Mouse (Mus musculus) hindbrain, embryonic 11.5 days (tissue): Measurements from ENCODE around the gene Mn1. TPM values are rescaled to one million over a fixed set of nuclear protein-coding genes. Genes with fewer than 3 reads are reported as not detected.

Experiments
- ATAC-seq: fragments of 200-750 bp; cut with Nextera tagmentation; 2 replicates; pipeline ENCODE4 v1.8.0; 2017; ENCODE audit warnings: mild to moderate bottlenecking, moderate TSS enrichment, moderate library complexity; ENCODE audit not compliant: low FRiP score
- DNase-seq: peaks from one replicate; pipeline ENCODE4 v3.0.0-alpha.2; 2015; ENCODE audit warnings: low spot score
- H3K27ac ChIP-seq: fragments of 300-500 bp; sonication (generic); 2 replicates; pipeline ENCODE4 v1.5.1; 2014; ENCODE audit warnings: mild to moderate bottlenecking, low read depth, low read length
- H3K27me3 ChIP-seq: fragments of 300-500 bp; sonication (generic); 2 replicates; pipeline ENCODE4 v1.6.1; 2014; ENCODE audit warnings: mild to moderate bottlenecking, low read length, moderate library complexity, mixed read lengths; ENCODE audit not compliant: control insufficient read depth, insufficient read depth
- H3K36me3 ChIP-seq: fragments of 300-500 bp; sonication (generic); 2 replicates; pipeline ENCODE4 v1.6.1; 2014; ENCODE audit warnings: mild to moderate bottlenecking, low read length, moderate library complexity, mixed read lengths; ENCODE audit not compliant: control insufficient read depth, insufficient read depth
- H3K4me1 ChIP-seq: fragments of 300-500 bp; sonication (generic); replicated peaks from 2 replicates; pipeline ENCODE4 v1.6.1; 2014; ENCODE audit warnings: low read length, mixed read lengths; ENCODE audit not compliant: control insufficient read depth, insufficient read depth
- H3K4me2 ChIP-seq: fragments of 300-500 bp; sonication (generic); replicated peaks from 2 replicates; pipeline ENCODE4 v1.6.1; 2014; ENCODE audit warnings: mild to moderate bottlenecking, low read depth, low read length
- H3K4me3 ChIP-seq: fragments of 300-500 bp; sonication (generic); 2 replicates; pipeline ENCODE4 v1.5.1; 2014; ENCODE audit warnings: low read depth, low read length
- H3K9ac ChIP-seq: fragments of 300-500 bp; sonication (generic); 2 replicates; pipeline ENCODE4 v1.6.1; 2014; ENCODE audit warnings: low read depth, low read length
- H3K9me3 ChIP-seq: fragments of 300-500 bp; sonication (generic); 2 replicates; pipeline ENCODE4 v1.6.1; 2016; ENCODE audit warnings: low read length; ENCODE audit not compliant: control insufficient read depth
- WGBS: fragments of 180-500 bp; shearing (Covaris S2); extraction: QIAGEN DNeasy Blood & Tissue Kit; methylation state at CpG from one replicate; pipeline ENCODE4 v1.1.7; 2014; 5-methylcytosine and 5-hydroxymethylcytosine counted together
- polyA plus RNA-seq: library from polyadenylated mRNA; unstranded; fragments of >200 nt; fragmentation: Nextera tagmentation; extraction: Ambion mirVana; gene quantifications from 2 replicates; pipeline ENCODE4 v1.2.1, GENCODE M21; 2014

The Mn1 gene
- polyA plus RNA-seq, 1 experiment from 2014 or later = 42.5 TPM

DNA sequence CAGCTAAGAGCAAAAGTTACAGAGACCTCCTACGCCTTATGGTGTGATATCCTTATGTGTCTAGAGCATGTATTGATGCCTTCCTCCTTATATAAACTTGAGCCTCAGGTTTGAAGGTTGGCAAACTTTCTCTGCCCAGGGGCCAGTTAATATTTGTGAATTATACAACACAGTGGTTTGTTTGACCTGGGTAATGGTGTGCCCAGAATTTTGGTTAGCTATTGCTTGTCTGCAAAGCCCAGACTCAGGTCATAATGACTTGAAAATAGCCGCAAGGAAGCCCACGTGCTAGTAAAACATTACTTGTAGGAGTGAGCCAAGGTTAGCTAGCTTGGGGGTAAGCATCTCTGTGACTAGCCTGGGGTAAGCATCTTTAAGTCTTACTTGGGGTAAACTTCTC lies 26.5 kb downstream of the Mn1 start:
- Histone ChIP-seq H3K36me3 (0 out of 2 replicates have a peak, but pooled peaks cover 4% of the 10 kb centered on the region), H3K27ac (no peak overlapping the region), H3K4me2 (no peak overlapping the region), H3K9me3 (no peaks in the 10 kb centered on the region), H3K4me3 (no peak overlapping the region), H3K9ac (no peak overlapping the region), H3K4me1 (peaks cover 16% of the 10 kb centered on the region), H3K27me3 (no peaks in the 10 kb centered on the region)
- WGBS = 93% methylated on average over 3 of the region's 3 CpGs
- DNase-seq = no peak
- ATAC-seq = no peak

DNA sequence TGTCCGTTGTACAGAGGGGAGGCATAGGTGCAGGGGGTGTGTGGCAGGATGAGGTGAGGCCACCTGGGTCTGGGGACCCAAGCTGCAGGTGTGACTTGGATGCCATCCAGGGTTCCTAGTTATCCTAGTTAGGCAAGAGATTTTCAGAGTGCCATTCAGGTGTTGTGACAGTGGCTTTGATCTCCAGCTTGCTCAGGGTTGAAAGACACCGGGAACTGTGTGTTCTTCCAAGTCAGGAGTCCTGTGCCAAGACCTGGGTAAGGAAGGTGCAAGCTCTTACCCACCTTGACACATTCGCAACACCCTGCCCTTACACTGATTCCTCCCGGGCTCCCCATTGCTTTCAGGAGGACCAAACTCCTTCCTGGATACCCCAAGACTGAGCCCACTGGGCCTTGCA lies 27.2 kb downstream of the Mn1 start:
- H3K9ac ChIP-seq = no peak overlapping the region
- H3K4me3 ChIP-seq = no peak overlapping the region
- ATAC-seq (no peak), DNase-seq (no peak)
- 0 out of 2 replicates have a peak, but pooled peaks cover 4% of the 10 kb centered on the region for H3K36me3 ChIP-seq
- no peak overlapping the region for H3K27ac ChIP-seq
- 92% methylated on average over 4 of the region's 4 CpGs for WGBS
- H3K27me3 ChIP-seq = no peaks in the 10 kb centered on the region
- no peaks in the 10 kb centered on the region for H3K9me3 ChIP-seq
- peaks cover 16% of the 10 kb centered on the region for H3K4me1 ChIP-seq
- no peak overlapping the region for H3K4me2 ChIP-seq

DNA sequence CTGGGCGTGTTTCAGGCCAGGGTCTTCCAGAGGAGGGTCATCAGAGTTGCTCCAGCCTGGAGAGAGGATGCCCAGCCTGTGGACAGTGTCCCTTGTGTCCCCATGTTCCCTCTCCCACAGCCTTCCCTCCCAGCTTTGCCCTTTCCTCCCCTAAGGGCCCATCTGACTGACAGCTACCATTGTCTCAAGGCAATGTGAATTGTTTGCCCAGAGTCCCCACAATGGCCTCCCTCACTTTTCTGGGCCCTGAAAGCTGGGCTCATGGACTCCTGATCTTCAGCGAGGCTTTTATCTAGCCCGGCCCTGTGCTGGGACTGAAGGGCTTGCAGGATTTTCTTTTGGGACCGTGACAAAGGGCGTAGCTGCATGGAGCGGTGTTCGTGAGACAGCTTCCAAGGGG lies 29.5 kb downstream of the Mn1 start:
- peaks cover 14% of the 10 kb centered on the region for H3K4me1 ChIP-seq
- no peak overlapping the region for H3K4me3 ChIP-seq
- H3K27me3 ChIP-seq = no peaks in the 10 kb centered on the region
- H3K36me3 ChIP-seq = 0 out of 2 replicates have a peak, but pooled peaks cover 7% of the 10 kb centered on the region
- H3K9me3 ChIP-seq = no peaks in the 10 kb centered on the region
- peak; percentile 66 for ATAC-seq
- DNase-seq = peak; percentile 69
- WGBS = 32% methylated on average over 7 of the region's 7 CpGs
- H3K27ac ChIP-seq = peak overlapping the region; percentile 80
- H3K9ac ChIP-seq = no peak overlapping the region
- H3K4me2 ChIP-seq = no peak overlapping the region; the same call in 1 of the 2 replicates

DNA sequence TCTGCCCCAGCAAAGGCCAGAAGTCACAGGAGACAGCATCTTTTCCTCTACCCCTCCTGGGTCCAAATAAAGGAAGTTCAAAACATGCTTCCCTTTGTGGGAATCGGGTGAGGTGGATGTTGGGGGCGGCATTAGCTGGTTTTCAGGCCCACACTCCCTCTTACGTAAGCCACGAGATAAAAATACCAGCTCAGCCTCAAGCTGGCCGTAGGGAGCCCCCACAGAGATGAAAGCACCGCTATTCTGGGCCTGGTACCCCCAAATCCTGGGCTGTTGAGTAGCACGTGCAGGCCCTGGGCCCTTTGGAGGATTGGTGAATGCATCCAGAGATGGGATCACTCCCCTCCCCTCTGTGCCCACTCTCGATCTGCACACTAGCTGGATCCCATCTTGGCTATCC lies 32.5 kb downstream of the Mn1 start:
- Histone ChIP-seq H3K4me3 (no peak overlapping the region), H3K27ac (no peak overlapping the region), H3K4me1 (peaks cover 14% of the 10 kb centered on the region), H3K4me2 (no peak overlapping the region), H3K9me3 (no peaks in the 10 kb centered on the region), H3K27me3 (no peaks in the 10 kb centered on the region), H3K9ac (no peak overlapping the region), H3K36me3 (0 out of 2 replicates have a peak, but pooled peaks cover 7% of the 10 kb centered on the region)
- 70% methylated on average over 8 of the region's 8 CpGs for WGBS
- ATAC-seq = no peak
- DNase-seq = no peak

DNA sequence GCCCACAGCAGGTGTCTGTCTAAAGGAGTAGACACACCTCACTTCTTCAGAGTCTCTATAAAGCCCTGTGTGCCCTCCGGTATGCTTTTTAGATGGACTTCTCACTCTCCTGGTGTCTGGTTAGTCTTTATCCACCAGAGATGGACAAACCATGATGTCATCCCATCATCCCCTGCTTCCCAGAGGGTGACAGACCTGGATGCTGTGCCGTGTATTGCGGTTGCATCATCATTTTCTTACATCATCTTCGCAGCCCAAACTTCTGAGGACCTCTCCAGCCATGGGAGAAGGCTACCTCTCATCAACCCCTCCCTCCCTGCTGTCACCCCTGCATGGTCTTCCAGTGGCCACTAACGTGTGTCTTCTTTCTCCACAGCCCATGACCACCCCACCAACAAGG lies 37.1 kb downstream of the Mn1 start:
- 83% methylated on average over 5 of the region's 5 CpGs for WGBS
- H3K4me3 ChIP-seq = no peak overlapping the region
- no peaks in the 10 kb centered on the region for H3K27me3 ChIP-seq

DNA sequence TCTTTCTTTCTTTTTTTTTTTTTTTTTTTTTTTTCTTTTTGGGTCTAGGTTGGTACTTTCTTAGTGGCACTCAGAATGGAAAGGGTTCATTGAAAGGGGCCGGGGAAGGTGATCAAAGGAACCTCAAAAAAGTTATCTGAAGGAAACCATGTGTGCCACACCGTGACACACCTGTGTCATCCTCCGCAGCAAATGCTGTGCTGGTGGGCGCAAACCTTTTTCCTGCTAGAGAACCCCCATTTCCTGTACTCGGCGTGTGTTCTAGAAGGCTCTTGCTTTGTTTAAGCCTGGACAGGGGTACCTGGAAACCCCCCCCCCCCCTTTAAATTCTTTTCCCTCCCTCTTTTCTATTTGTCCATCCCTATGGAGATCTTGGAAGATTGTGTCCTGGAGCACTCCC lies 37.7 kb downstream of the Mn1 start:
- WGBS = 91% methylated on average over 6 of the region's 6 CpGs
- no peak for ATAC-seq

More for the DNA sequence above, 37.1 kb downstream of the Mn1 start:
- no peaks in the 10 kb centered on the region for H3K9me3 ChIP-seq
- DNase-seq (no peak), ATAC-seq (no peak)
- no peak overlapping the region for H3K9ac ChIP-seq
- no peaks in the 10 kb centered on the region; the same call in none of the 2 replicates for H3K4me1 ChIP-seq
- no peak overlapping the region for H3K4me2 ChIP-seq
- H3K36me3 ChIP-seq = peaks cover 8% of the 10 kb centered on the region; the same call in 1 of the 2 replicates
- H3K27ac ChIP-seq = no peak overlapping the region

DNA sequence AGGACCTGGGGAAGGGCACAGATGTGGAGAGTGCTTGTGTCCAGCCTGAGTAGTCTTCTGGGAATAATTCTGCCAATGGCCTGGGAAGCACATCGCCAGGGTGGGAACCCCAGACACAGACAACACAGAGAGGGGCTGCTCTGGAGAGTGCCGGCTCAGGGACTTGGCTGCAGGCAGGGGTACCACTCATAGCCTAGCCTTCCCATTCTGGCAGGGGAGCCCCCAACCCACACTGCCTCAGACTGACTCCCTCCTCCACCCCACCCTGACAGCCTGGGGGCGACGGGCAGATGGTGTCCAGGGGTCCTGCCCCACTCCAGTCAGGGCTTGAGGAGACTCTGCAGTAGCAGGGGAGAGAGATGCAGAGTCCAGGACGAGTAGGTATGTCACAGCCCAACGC lies 41.5 kb downstream of the Mn1 start:
- Histone ChIP-seq H3K27me3 (no peaks in the 10 kb centered on the region), H3K4me3 (no peak overlapping the region), H3K4me1 (no peaks in the 10 kb centered on the region; the same call in none of the 2 replicates), H3K9me3 (no peaks in the 10 kb centered on the region), H3K4me2 (no peak overlapping the region), H3K27ac (no peak overlapping the region), H3K9ac (no peak overlapping the region), H3K36me3 (peaks cover 2% of the 10 kb centered on the region; the same call in 1 of the 2 replicates)
- 83% methylated on average over 6 of the region's 6 CpGs for WGBS
- no peak for DNase-seq
- ATAC-seq = no peak

More for the DNA sequence above, 37.7 kb downstream of the Mn1 start:
- Histone ChIP-seq H3K9ac (no peak overlapping the region), H3K9me3 (no peaks in the 10 kb centered on the region), H3K36me3 (peaks cover 8% of the 10 kb centered on the region; the same call in 1 of the 2 replicates), H3K27me3 (no peaks in the 10 kb centered on the region), H3K4me3 (no peak overlapping the region), H3K27ac (no peak overlapping the region), H3K4me1 (no peaks in the 10 kb centered on the region; the same call in none of the 2 replicates), H3K4me2 (no peak overlapping the region)
- DNase-seq = no peak

DNA sequence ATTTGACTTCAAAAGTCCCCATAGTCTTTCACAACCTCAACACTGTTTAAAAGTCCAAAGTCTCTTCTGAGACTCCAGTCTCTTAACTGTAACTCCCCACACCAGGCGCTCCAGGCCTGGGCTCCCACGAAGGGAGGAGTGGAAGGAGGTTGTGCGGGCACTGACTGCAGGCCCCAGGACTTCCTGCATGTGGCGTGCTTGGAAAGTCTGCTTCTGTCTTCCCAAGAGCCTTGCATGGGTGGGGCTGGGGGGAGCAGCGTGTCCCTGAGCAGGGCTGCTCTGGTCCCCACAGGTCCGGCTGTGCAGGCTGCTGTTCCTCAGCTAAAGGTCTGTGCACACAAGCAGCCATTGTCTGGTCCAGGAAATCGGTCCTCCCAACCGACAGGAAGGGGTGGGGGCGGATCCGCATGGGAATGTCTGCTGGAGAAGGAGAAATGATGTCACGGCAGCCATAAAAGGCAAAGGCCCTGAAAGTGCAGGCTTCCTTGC lies 48.7 kb downstream of the Mn1 start:
- Histone ChIP-seq H3K9me3 (no peaks in the 10 kb centered on the region), H3K36me3 (no peaks in the 10 kb centered on the region), H3K4me3 (no peak overlapping the region), H3K9ac (no peak overlapping the region), H3K27ac (peak overlapping the region; percentile 42; the same call in 1 of the 2 replicates), H3K4me1 (no peaks in the 10 kb centered on the region), H3K4me2 (no peak overlapping the region), H3K27me3 (no peaks in the 10 kb centered on the region)
- WGBS = 60% methylated on average over 11 of the region's 11 CpGs
- DNase-seq (peak; percentile 43), ATAC-seq (0 out of 2 replicates have a peak, but pooled peaks have one; percentile 35)

DNA sequence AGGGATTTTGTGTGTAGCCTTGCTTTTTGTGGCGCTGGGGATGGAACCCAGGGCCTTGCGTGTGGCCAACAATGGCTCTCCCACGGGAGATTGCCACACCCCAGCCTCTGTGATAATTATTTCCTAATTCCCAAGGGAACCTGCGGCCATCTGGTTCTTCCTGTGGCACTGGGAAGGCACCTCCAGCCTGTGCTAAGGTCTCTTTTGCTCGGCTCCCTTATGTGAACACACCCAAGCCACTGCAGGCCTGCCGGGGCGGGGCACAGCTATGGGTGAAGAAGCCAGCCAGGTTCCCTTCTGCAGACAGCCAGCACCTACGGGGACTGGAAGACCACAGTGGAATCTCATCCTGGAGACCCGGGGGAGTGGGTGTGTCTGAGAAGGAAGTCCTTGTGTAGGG lies 49.3 kb downstream of the Mn1 start:
- Histone ChIP-seq H3K4me3 (no peak overlapping the region), H3K4me2 (no peak overlapping the region), H3K9me3 (no peaks in the 10 kb centered on the region), H3K9ac (no peak overlapping the region), H3K36me3 (no peaks in the 10 kb centered on the region), H3K27ac (no peak overlapping the region), H3K4me1 (no peaks in the 10 kb centered on the region), H3K27me3 (no peaks in the 10 kb centered on the region)
- DNase-seq (no peak), ATAC-seq (no peak)
- 81% methylated on average over 9 of the region's 9 CpGs for WGBS
